Mouse (Mus musculus) erythroblast, embryonic 14.5 days (primary cell): ENCODE measurements around the gene Oxct1. TPM values are rescaled to one million over a fixed set of nuclear protein-coding genes. Genes with fewer than 3 reads are reported as not detected.
A peak's percentile ranks its signal among the peaks of the same experiment; 100 is the strongest.

ENCODE experiments used
- H3K27me3 ChIP-seq: 2 replicates; pipeline ENCODE4 v1.6.1; 2012; ENCODE audit warnings: inconsistent platforms; ENCODE audit not compliant: control insufficient read depth
- H3K36me3 ChIP-seq: 2 replicates; pipeline ENCODE4 v1.6.1; 2012; ENCODE audit warnings: mild to moderate bottlenecking, inconsistent platforms; ENCODE audit not compliant: control insufficient read depth
- H3K4me1 ChIP-seq: 2 replicates; pipeline ENCODE4 v1.6.1; 2012; ENCODE audit warnings: inconsistent platforms; ENCODE audit not compliant: control insufficient read depth
- H3K4me3 ChIP-seq: replicated peaks from 2 replicates; pipeline ENCODE3; 2012; ENCODE audit warnings: moderate library complexity, mild to moderate bottlenecking, inconsistent platforms
- H3K9me3 ChIP-seq: 2 replicates; pipeline ENCODE4 v1.6.1; 2012; ENCODE audit warnings: low read length, inconsistent platforms, mixed read lengths; ENCODE audit not compliant: control insufficient read depth
- GATA1 ChIP-seq: IDR thresholded peaks from 2 replicates; pipeline ENCODE4 v1.6.1; 2012; ENCODE audit warnings: low read length, inconsistent platforms, mixed read lengths
- TAL1 ChIP-seq: IDR thresholded peaks from 3 replicates; pipeline ENCODE4 v1.6.1; 2012; ENCODE audit warnings: low read length, inconsistent platforms, mixed read lengths
- polyA plus RNA-seq: library from polyadenylated mRNA; stranded (reverse); fragments of >175 nt; gene quantifications from 2 replicates; pipeline ENCODE4 v1.2.3, GENCODE M21; 2012

Gene Oxct1
- polyA plus RNA-seq, 1 experiment: 0.70 TPM

DNA sequence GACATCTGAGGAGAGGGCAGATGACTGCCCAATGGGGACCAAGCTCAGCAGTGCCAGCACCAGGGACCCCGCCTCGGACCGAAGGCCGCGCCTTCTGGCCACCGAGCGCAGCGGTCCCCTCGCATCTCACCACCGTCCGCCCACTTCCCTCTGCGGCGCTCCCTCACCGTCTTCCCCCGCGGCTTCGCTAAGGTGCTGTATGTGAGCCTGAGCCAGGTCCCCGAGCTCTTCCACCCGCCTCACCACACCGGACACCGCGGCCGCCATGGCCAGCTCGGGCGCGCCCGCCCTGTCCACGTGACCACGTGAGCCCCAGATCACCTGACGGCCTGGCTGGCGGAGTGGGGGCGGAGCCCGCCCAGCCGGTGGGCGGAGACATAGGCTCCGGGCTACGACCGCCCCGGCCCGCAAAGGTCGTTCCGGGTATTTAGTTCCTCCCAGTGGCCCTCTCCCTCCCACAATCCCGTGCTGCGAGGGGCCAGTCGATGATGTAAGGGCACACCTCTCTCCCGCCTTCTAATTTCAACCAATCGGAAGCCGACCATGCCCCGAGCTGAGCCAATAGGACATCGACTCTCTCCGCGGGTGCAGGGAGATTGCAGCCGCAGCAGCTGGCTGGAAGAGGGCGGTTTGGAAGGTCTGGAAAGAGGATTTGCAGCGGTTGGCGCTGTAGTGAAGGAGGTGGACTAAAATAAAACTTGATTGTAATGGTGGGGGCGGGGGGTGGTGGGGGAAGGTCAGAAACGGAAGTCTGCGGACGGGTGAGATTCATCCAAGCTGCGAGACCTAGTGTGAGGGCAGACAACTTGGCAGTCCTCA is 30.5 kb upstream of the Oxct1 start, which contains the start of gene AW549877:
Gene AW549877 (minus strand): TSS at position 297 of the 819 bp plus-strand sequence.
- H3K4me1 ChIP-seq: peaks cover 24% of the 10 kb centered on the region
- peak within 1 kb of the TSS; percentile 99 for H3K4me3 ChIP-seq
- no peaks in the 10 kb centered on the region for H3K27me3 ChIP-seq
- peaks cover 14% of the 10 kb centered on the region for H3K36me3 ChIP-seq
- TF ChIP-seq GATA1 (no peak), TAL1 (no peak)
- no peaks in the 10 kb centered on the region for H3K9me3 ChIP-seq

DNA sequence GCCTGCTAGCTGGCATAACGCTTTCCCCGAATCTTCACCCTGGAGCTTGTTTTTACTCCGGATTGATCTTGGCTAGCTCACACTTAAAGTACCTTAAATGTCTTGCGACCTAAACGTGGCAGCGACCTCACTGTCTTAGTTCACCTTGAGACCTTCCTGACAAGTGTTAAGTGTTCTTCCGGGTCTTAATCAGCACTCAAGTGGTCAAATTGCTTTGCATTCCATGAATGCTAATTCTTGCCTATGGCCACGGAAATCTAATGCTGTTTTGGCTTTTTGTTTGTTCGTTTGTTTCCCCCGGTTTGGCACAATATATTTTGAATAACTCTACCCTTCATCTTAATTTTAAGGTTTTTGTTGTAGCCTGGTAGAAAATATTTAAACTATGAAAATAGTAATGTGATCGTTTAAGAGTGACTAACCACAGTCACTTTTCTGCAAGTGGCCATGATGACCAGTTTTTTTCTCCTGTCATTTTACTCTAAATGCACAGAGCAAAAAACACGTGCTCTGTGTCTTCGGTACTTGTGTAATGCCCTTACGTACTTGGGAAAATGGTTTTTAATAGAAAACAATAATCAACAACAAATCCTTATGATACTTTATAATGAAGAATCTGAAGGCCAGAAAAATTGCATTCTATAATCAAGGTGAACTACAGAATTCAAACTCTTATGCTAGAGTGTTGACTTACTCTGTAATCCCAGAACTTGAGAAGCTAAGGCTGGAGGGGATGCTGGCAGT is 29.7 kb upstream of the Oxct1 start:
- no peaks in the 10 kb centered on the region for H3K27me3 ChIP-seq
- no peaks in the 10 kb centered on the region for H3K9me3 ChIP-seq
- peak overlapping the region; percentile 99 for H3K4me3 ChIP-seq
- TF ChIP-seq TAL1: no peak
- no peak for TF ChIP-seq GATA1
- H3K36me3 ChIP-seq: peaks cover 7% of the 10 kb centered on the region
- peaks cover 24% of the 10 kb centered on the region for H3K4me1 ChIP-seq

DNA sequence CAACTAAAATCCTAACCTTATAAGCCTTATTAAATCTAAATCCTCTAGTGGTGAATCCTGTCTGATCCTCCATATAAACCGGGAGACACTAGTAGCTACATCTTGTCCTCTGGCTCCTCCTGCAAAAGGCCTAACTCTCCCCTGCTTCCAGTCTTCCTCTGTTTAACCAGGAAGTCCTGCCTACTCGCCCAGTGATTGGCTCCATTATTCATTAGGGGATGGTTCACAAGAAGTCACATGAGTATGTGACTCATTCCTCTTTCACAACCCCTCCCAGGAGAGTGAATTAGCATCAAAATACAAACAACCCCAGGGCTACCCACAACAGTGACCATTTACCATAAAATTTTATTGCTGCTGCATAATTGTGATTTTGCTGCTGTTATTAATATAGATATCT is 27.0 kb upstream of the Oxct1 start:
- Histone ChIP-seq H3K36me3 (no peaks in the 10 kb centered on the region), H3K9me3 (no peaks in the 10 kb centered on the region), H3K4me1 (peaks cover 18% of the 10 kb centered on the region), H3K4me3 (no peak overlapping the region), H3K27me3 (no peaks in the 10 kb centered on the region)
- no peak for TF ChIP-seq TAL1
- TF ChIP-seq GATA1: no peak

DNA sequence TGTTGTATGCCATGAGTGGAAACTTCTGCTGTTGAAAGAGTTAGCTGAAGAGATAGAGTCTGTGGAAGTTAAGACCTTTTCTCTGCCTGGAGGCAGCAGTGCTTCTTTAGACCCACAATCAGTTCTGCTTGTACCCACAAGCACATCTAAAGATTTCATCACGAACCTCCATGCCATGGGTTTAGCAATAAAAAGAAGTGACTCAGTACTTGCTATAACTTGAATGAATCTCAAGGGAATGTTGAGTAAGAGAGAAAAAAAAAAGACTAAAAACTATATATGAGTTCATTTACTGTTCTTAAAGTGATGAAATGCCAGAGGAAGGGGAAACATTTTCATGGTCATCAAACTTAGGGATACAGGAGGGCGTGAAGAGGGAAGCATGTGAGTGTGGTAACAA is 25.6 kb upstream of the Oxct1 start:
- H3K27me3 ChIP-seq: no peaks in the 10 kb centered on the region
- peaks cover 10% of the 10 kb centered on the region for H3K4me1 ChIP-seq
- no peaks in the 10 kb centered on the region for H3K36me3 ChIP-seq
- TF ChIP-seq GATA1 (no peak), TAL1 (no peak)
- H3K9me3 ChIP-seq: peaks cover 7% of the 10 kb centered on the region
- H3K4me3 ChIP-seq: no peak overlapping the region

DNA sequence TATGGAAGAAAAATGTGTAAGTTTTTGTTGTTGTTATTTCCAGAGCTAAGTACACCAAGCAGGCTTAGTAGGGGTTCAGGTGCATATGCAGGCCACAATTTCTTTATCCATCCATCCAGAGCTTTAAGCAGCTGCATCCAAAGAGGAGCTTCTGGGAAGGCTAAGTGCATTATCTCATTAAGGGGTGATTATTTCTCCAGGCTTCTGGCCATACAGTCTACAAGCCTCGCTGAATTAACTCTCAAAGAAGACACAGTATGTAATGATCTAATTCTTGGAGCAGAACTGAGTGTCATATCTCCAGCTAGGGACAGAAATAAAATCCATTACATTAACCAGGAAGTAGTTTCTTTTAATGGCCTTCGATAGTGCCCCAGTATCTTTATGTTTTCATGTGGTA is 12.3 kb upstream of the Oxct1 start:
- Histone ChIP-seq H3K4me1 (no peaks in the 10 kb centered on the region), H3K4me3 (no peak overlapping the region), H3K9me3 (no peaks in the 10 kb centered on the region), H3K27me3 (no peaks in the 10 kb centered on the region), H3K36me3 (no peaks in the 10 kb centered on the region)
- TF ChIP-seq GATA1 (no peak), TAL1 (no peak)

DNA sequence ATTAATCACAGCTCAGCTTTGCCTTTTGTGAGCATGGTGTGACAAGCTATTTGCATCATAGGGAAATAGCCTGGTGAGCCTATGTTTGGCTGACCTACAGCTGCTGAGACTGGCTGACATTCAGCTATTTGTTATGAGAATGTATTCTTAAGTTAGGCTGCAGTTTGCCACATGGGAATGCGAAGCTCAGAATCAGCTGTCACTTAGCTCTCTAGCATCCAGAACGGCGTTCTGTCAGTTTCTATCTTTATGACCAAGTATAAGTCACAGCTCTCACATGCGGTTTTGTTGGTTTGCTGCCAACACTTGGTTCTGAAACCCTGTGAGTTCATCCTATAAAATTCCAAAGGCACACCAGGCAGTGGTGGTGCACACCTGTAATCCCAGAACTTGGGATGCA is 5.5 kb upstream of the Oxct1 start:
- Histone ChIP-seq H3K4me3 (no peak overlapping the region), H3K36me3 (no peaks in the 10 kb centered on the region)

DNA sequence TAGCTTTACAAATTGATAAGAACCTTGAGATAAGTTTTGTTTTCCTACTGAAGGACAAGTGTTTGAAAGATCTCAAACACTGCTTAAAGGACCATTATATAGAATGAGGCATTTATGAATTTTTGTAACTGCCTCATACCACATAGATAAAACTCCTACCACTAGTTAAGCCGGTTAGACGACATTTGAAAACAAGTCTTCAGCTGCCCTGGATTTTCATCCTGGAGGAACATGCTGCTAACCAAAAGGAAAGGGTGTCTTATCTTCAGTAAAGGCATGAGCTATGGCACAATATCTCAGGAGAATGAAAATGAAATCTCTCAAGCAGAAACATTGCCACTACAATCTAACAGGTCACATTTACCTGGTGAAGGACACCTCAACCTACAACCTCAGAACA is 2.4 kb upstream of the Oxct1 start:
- Histone ChIP-seq H3K4me3 (no peak overlapping the region), H3K9me3 (no peaks in the 10 kb centered on the region), H3K36me3 (no peaks in the 10 kb centered on the region), H3K4me1 (peaks cover 18% of the 10 kb centered on the region), H3K27me3 (peaks cover 19% of the 10 kb centered on the region)
- no peak for TF ChIP-seq GATA1
- no peak for TF ChIP-seq TAL1

More for the DNA sequence above, 5.5 kb upstream of the Oxct1 start:
- Histone ChIP-seq H3K9me3 (no peaks in the 10 kb centered on the region), H3K27me3 (no peaks in the 10 kb centered on the region), H3K4me1 (no peaks in the 10 kb centered on the region)
- TF ChIP-seq TAL1: no peak
- no peak for TF ChIP-seq GATA1

DNA sequence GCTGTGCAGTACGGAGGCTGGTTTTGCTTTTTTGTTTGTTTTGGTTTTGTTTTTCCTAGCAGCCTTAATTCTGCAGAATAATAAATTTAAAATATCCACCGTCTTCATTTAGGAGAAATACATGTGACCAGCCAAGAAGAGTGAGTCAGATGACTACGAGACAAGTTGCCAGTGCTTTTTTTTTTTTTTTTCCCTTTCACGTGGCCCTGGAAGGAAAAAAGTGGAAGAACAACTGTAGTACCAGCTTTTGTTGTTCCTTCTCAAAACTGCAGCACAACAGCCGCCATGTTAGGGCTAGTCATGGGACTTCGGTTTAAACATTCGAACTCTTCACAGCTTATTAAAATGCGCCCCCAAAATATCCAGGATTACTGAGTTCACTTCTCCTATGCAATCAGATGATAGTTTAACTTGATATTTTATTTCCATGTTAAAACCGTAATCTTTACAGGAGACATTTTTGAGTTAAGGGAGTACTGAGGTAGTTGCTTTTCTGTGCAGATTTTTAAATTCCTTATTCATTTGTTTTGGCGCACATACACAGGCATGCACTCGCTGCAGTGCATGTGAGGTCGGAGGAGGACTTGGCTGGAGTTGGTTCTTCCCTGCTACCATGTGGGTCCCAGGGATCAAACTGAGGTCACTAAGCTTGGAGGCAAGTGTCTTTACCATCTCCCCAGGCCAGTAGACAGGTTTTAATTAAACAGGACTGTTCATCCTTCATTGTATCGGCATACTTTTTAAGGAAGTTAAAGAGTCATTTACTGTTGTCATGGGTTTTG is 1.3 kb upstream of the Oxct1 start:
- Histone ChIP-seq H3K9me3 (no peaks in the 10 kb centered on the region), H3K27me3 (peaks cover 19% of the 10 kb centered on the region), H3K36me3 (no peaks in the 10 kb centered on the region), H3K4me3 (no peak overlapping the region), H3K4me1 (peaks cover 18% of the 10 kb centered on the region)
- TF ChIP-seq GATA1: no peak
- TF ChIP-seq TAL1: no peak

DNA sequence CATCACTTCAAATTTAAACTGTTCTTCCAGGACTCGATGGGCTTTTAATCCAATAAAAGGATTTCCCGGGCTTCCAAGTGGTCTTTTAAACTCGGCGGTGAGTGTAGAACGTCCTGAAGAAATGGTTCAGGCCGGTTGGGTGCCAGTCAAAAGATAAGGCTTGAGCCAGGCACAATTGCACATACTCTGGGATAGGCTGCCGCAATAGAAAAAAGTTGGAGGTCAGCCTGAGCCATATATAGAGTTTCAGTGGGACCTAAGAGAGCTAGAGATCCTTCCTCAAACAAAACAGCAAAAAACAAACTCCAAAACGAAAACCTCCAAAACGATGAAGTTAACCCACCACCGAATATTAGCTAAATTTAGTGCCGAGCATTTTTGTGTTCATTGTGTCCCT is 677 bp upstream of the Oxct1 start:
- Histone ChIP-seq H3K4me1 (peaks cover 18% of the 10 kb centered on the region), H3K27me3 (peaks cover 19% of the 10 kb centered on the region), H3K9me3 (no peaks in the 10 kb centered on the region), H3K4me3 (no peak overlapping the region), H3K36me3 (no peaks in the 10 kb centered on the region)
- no peak for TF ChIP-seq GATA1
- TF ChIP-seq TAL1: no peak
